Mouse (Mus musculus): ENCODE measurements around the gene Nrl.

The Nrl gene

DNA sequence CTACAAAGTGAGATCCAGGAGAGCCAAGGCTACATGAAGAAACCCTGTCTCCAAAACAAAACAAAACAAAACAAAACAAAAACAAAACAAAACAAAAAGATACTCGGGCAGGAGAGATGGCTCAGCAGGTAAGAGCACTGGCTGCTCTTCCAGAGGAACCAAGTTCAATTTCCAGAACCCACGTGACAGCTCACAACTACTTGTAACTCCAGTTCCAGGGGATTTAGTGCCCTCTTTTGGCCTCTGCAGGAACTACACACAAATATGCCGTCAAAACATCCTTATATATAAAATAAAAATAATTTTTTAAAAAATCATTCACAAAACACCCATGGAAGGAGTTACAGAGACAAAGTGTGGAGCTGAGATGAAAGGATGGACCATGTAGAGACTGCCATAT is 3.2 kb upstream of the Nrl start:
- peak in 1 of 2 experiments; percentile 43 for DNase-seq (ENCODE audit: low spot score in 2 of 2)

DNA sequence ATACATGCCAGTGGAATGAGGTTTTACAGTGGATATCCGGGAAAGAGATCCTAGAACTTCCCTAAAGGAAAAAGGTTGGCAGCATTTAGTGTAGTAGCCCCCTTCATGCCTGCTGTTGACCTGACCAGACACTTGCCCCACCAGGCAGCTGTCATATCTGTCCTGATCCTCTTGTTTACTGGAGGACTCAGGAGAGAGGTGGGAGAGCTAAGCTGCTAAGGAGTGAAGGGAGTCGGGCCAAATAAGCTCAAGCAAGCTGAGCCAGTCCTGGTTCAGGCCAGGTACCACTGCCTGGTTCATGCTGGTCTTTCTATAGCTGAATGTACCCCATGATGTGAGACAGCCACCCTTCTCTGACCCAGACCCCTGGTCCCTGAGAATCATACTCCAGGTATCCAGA is 1.9 kb upstream of the Nrl start:
- no peak for DNase-seq (ENCODE audit: low spot score in 2 of 2)

DNA sequence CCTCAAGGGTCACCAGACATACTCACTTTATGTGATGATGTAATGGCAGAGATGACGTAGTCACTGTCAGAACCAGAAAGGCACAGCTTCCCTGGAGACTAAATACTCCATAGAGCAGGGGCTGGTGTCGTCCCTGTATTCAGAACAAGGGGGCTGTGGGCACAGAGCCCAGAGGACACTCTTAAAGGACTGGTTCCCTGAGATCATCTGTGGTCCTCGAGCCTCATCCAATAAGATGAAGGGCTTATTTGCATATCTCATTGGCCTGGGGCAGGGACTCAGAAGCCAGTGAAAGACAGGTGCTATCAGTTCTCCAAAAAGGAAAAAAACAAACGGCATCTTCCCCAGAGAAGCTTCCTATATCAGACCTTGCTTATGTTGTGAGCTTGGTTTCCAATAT is 719 bp downstream of the Nrl start:
- DNase-seq (ENCODE audit: low spot score in 2 of 2), result no peak

DNA sequence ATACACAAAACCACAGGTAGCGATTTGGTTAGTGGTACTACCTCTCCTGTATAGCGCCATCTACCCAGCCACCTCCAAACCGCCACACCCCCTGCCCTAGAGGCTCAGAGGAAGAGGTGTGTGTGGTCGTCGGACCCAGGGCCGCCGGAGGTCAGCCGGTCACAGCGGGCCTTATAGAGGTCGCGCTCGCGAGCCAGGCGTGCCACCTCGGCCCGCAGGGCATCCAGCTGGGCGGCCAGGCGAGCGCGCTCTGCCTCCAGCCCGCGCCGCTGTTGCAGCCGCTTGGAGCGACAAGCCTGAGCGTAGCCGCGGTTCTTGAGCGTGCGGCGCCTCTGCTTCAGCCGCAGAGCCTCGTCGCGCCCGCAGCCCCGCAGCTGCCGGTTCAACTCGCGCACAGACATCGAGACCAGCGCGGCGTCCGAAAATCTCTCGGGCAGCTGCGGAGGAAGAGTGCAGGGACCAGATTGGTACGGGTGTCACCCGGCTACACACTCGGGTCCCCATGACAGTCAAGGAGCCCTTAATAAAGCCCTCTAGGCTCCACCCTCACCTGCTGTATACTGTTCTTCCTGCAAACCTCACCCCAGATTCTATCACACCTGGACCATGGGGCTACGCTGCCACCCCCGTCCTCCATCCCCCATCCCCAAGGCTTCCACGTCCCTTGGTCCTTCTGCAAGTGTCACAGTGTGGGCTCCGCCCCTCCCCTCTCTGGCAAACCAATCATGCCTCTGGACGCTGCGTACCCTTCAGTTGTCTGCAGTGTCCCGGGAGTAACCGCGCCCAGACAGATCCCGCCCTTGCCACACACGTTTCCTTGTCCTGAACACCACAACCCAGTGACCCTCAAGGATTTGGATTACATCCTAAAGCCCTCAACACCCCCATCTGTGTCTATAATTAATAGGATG is 4.1 kb downstream of the Nrl start:
- no peak for DNase-seq (ENCODE audit: low spot score in 2 of 2)

DNA sequence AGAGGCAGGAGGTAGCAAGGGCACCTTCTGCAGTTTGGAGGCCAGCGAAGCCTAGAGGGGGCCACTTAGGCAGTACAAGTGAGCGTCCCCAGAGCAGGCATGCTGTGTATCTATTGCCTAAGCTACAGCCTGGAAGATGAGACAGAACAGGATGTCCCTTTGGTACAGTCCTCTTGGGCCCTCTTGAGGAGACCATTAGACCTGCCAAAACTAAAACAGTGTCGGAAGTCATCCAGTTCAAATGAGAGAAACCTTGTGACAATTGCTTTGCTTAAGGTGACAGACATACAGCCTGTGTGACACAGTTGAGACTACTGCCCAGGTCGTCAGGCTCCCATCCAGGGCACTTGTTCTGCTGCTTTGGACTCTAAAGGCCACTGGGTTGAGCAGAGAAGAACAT is 5.2 kb downstream of the Nrl start:
- DNase-seq (ENCODE audit: low spot score in 2 of 2), result no peak

DNA sequence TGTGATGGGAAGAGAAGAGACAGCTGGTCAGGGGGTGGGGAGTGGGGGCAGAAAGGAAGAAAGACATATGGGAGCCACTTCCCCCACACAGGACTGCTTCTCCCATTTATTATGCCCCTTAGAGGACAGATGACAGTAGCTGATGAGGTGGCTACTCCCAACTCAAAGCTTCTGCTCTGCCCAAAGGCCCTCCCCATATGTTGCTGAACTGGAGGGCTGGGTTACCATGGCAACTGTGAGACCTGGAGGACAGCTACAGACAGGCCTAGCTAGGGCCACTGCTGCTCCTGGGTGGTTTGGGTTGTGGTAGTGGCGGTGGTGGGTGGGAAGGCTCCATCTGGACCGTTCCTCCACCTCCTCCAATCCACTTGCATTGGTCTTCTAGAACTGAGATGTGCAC is 5.9 kb downstream of the Nrl start:
- DNase-seq (ENCODE audit: low spot score in 2 of 2), result no peak

DNA sequence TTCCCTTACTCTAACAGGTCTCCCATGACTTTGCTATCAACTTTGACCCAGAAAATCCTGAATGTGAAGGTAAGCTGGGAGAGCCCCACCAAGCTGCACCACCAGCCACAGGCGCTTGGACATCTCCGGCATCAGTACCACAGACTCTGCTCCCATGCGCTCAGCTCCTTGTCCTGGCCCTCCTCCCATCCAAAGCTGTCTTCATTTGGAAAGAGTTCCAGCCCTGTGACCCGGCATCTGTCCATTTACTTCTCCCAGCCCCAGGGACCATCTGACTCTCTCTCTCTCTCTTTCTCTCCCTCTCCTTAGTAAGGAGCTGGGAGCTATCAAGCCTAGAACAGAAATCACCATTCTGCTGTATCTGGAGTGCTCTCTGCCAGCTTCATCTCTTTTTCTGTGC is 8.9 kb downstream of the Nrl start:
- DNase-seq (ENCODE audit: low spot score in 2 of 2), result no peak

DNA sequence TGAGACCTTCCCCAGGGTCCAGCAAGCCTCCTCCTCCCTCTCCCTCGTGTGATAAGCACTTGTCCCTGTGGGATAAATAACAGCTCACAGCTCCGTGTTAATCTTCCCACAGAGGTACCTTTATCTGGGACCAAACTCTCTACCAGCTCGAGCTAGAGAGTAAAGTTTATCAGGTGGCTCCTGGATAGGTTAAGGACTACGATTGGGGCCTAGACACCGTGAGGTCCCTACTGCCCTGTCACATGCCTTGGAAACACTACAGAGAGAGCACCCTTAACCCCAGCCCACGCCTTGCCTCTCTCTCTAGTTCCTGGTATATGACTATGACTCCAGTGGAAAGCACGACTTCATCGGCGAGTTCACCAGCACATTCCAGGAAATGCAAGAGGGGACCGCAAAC is 10.9 kb downstream of the Nrl start:
- no peak for DNase-seq (ENCODE audit: low spot score in 2 of 2)

DNA sequence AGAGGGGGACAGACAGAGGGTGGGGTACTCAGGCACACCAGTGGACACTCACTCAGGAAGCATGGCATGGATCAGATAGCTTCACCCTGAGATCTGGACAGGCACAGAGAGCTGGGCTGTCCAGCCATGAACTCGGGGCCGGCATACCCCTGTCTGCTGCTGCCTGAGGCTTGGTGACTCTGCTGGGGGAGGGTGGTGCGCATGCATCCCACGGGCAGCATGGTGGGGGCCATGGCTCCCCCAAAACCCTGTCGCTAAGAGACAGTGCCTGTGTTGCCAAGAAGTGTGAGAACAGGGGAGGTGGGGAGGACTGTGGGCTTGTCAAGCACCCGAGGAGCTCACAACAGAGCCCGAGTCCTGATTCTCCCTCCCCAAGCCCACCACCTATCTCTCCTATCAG is 13.7 kb downstream of the Nrl start:
- no peak for DNase-seq (ENCODE audit: low spot score in 2 of 2)

DNA sequence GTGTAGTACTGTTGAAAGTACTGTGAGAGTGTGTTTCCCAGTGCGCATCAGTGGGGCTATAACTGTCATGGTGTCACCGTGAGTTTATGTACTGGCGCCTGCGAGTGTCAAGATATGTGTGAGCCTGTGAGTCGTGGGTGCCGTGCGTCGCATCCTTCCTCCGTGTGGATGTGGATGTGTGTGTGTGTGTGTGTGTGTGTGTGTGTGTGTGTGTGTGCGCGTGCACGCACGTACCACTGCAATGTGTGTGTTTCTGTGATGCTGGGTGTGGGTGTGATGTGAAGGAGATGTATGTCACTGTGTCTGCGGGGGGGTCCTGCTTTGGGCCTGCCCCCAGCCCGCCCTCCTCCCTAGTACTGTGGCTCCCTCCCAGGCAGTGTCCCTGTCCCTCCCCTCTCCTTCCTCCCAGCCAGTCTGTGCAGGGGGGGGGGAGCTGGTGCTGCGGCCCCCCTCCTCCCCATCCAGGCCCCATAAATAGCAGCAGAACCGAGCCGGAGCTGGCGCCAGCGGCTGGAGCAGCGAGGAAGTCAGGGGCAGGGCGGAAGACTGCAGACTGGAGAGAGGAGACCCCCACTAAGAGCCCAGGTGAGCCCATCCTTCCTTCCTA is 14.6 kb downstream of the Nrl start, which contains the start of gene Cpne6:
Gene Cpne6, plus strand, starts transcription at position 321 of the 607 bp plus-strand sequence.
- DNase-seq (ENCODE audit: low spot score in 2 of 2), result no peak

DNA sequence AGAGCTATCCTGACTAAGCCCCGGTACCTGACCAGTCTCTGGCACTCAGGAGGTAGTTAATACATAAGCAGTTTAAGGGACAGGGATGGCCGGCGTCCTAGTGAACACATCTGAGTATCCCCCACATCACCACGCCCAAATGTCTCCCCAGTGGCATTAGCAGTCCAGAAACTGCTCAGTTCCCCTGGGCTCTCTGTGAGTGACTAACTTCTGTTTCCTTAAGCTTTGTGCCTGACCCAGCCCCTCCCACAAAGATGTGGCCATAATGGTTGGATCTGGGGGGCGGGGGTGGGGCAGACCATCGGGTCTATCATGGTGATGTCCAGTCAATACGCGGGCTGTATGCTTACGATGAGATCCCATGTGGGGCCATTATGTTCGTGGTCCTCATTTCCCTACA is 15.2 kb downstream of the Nrl start:
- no peak for DNase-seq (ENCODE audit: low spot score in 2 of 2)

DNA sequence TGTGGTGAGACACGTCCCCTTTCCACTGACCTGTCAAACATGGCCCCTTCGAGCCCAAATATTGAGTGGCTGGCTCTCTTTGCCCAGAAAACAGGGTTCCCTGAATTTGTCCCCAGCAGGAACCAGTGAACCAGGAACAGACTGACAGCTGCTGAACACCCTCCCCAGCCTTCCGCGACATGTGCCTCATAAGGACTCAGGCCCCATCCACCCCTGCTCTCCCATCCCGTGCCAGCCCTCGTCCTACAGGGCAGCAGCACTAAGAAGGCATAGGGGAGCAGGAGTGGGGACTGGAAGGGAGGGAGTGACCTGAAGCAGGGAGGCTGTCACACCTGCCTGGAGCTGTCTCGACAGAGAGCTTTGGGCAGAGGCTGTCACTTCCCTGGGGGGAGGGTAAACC is 17.0 kb downstream of the Nrl start:
- no peak for DNase-seq (ENCODE audit: low spot score in 2 of 2)

DNA sequence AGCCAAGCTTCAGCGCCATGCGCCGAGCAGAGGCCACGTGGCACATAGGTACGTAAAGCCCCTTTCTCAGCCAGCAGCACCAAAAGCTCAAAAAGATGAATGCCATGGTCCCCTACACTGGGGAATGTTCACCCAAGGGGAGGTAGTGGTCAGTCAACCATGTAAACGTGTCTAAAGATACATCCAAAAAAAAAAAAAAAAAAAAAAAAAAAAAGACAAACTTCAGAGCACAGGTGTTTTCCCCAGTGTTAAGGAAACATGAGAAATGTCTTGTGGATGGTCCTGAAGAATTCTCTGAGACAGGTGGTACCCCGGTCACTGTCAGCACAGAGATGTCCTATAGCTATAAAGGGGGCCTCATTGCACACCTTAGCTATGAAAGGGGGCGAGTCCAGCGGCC is 19.2 kb downstream of the Nrl start:
- DNase-seq (ENCODE audit: low spot score in 2 of 2), result no peak

DNA sequence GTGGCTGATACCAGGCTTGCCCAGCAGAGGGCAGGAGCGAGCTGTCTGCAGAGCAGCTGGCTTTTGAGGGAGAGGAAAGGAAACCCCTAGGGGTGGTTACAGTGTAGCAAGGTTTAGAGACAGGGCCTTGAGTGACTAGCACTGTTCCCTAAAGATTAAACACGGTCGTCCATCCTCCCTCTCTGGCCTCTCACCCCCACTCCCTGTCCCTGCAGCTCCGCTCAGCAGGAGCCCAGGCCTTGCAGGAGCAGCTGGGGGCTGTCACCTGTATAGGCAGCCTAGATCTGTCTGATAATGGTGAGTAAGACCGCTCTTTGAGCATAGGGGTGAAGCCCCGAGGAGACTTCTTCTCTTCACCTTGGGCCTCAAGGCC is 27.3 kb downstream of the Nrl start:
- DNase-seq (ENCODE audit: low spot score in 2 of 2), result peak; percentile 82 to 84

DNA sequence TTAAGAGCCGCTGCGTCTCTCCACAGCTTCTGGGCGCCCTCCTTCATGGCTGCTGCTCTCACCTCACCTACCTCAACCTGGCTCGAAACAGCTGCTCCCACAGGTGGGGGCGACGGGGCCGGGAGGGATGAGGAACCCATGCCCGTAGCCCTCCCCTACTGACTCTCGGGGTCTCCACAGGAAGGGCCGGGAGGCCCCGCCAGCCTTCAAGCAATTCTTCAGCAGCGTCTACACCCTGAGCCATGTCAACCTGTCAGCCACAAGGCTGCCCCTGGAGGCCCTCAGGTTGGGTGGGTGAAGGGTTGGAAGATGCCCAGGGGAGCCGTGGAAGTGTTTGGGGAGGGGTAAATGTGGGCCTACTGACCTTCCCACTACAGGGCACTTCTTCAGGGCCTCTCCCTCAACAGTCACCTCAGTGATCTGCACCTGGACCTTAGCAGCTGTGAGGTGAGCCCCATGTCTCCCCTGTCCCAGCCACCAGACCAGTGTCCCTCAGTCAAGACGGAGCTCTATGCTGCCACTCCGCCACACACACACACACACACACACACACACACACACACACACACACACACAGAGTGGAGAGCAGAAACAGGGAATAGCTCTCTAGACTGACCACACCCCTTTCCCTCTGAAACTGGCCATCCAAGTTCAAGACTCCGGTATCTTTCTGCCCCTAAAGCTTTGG is 27.9 kb downstream of the Nrl start:
- DNase-seq (ENCODE audit: low spot score in 2 of 2), result no peak

DNA sequence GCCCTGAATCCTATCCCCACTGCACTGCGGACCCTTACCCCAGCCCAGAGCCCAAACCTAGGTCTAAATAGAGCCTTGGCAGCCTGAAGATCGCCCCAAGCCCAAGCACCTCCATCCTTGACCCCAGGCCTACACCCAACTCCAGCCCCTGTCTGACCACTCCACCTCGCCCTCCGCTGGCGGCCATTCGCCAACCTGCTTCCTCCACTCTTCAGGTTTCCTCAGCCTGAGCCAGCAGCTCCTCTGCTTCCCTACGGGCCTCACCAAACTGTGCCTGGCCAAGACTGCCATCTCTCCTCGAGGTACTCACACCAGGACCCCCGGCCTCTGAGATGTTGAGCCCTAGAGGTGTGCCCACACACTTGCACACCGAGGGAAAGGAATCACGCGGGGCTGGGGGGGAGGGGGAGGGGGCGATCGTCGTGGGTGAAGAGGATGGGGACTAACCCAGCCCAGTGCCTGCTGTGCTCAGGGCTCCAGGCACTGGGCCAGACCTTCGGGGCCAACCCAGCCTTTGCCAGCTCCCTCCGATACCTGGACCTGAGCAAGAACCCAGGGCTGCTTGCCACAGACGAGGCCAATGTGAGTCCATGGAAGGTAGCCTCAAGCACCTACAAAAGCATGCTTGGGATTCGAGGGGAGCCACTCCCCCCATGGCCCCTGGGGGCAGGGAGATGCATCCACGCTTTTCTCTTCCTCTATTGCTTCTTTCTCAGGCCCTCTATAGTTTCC is 29.1 kb downstream of the Nrl start:
- DNase-seq (ENCODE audit: low spot score in 2 of 2), result no peak

DNA sequence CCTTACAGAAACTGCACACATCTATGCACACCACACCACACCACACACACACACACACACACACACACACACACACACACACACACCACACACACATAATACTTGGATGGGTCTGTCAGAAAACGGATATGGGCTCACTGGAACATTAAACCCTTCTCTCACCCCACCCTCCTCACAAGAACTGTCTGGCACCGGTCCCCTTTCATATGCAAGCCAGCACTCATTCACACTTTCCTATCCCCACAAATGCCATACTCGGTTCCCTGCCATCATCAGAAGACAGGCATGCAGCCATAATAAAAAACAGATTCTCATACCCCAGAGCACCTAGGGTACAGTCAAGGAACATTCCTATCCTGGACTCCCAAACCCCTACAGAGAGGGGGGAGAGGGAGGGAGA is 32.7 kb downstream of the Nrl start:
- no peak for DNase-seq (ENCODE audit: low spot score in 2 of 2)

DNA sequence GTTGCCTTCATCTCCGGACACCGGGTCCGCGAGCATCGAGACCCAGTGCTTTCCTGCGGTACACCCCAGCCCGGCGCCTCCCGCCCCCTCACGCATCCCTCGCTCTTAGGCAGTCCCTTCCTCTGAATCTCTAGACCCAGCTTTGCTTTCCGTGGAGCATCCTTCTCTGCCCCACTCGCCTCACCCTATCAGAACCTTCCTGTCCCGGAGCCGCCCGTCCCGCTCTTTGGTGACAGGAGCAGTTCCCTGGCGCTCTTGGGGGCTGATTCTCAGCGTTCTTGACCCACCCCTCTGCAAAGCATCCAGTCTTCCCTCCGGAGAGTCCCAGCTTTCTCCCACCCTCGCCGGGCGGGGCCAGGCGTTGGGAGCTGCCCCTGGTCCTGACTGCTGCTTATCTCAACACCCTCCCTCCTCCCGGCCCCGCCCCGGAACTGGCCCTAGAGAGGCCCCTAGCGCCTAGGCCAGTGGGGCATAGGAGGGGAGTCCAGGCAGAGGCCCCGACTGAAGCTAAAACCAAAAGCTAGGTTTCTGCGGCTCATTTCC is 33.4 kb downstream of the Nrl start:
- DNase-seq (ENCODE audit: low spot score in 2 of 2), result peak; percentile 48 to 58

DNA sequence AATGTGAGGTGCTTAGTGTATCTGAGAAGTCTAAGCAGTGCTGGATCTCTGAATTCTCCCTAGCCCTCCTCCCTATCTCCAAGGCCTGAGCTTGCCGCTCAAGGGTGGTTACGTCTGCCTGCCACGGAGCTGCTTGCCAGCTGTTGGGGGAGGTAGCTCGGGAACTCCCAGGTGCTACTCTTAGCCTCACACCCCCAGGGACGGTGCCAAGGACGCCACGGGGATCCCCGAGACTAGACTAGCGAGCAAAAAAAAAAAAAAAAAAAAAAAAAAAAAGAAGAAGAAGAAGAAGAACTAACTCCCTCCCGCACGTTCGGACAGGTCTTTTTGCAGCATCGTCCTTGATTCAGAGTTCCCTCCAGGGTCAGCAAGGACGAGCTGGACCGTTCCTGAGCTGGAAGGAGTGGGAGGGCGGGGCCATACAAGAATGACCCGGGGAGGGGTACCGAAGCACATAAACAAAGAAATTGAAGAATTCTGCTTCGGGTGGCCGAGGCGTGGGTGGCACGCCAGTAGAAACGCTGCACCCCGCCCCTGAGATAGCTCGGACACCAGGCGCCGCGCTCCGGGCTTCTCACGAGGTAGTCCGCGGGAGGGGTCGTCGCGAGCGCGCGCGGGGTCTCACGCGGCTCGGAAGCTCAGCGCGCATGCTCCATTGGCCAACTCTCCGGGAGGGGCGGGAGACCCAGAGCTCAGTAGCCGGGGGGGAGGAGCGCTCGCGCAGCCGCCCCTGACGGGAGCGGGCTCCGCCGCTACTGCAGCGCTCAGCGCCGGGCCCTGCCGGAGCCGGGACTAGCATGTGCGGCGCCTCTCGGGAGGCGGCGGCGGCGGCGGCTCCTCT is 34.2 kb downstream of the Nrl start, which contains the start of gene Carmil3:
Gene Carmil3, plus strand, starts transcription at position 291 of the 841 bp plus-strand sequence.
- peak; percentile 60 to 61 for DNase-seq (ENCODE audit: low spot score in 2 of 2)

DNA sequence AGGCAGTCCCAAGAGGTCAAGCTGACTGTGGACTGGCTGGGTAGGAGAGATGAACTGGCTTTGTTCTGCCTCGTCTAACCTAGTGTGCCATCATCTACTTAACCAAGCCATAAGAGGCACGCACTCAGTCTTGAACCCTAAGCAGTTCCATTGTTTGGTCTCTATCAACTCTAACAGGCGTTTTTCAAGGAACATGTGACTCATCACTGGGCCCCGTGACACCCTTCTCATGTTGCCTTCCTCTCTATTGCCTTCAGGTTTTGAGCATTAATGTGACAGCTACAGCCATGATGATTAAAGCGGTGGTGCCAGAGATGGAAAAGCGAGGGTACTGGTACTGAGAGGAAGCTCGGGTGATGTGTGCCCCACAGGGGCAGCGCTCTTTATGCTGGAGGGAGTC is 37.9 kb downstream of the Nrl start:
- DNase-seq (ENCODE audit: low spot score in 2 of 2), result no peak

Data from spleen, postnatal 36 days (tissue).